Mouse (Mus musculus) forebrain, embryonic 12.5 days (tissue): Measurements from ENCODE around the gene Col4a3bp. TPM values are rescaled to one million over a fixed set of nuclear protein-coding genes. Genes with fewer than 3 reads are reported as not detected.

Experiments used
- ATAC-seq: fragments of 200-750 bp; cut with Nextera tagmentation; 2 replicates; pipeline ENCODE4 v1.8.0; 2017; ENCODE audit warnings: moderate TSS enrichment; ENCODE audit not compliant: low FRiP score
- H3K27ac ChIP-seq: fragments of 300-500 bp; sonication (generic); 2 replicates; pipeline ENCODE4 v1.5.1; 2016; ENCODE audit warnings: mild to moderate bottlenecking
- H3K27me3 ChIP-seq: fragments of 300-500 bp; sonication (generic); 2 replicates; pipeline ENCODE4 v1.6.1; 2016; ENCODE audit warnings: mild to moderate bottlenecking
- H3K36me3 ChIP-seq: fragments of 300-500 bp; sonication (generic); replicated peaks from 2 replicates; pipeline ENCODE4 v1.6.1; 2016; ENCODE audit warnings: mild to moderate bottlenecking
- H3K4me1 ChIP-seq: fragments of 300-500 bp; sonication (generic); 2 replicates; pipeline ENCODE4 v1.6.1; 2016
- H3K4me2 ChIP-seq: fragments of 300-500 bp; sonication (generic); 2 replicates; pipeline ENCODE4 v1.6.1; 2016; ENCODE audit warnings: mild to moderate bottlenecking, moderate library complexity
- H3K4me3 ChIP-seq: fragments of 300-500 bp; sonication (generic); replicated peaks from 2 replicates; pipeline ENCODE4 v1.5.1; 2016; ENCODE audit warnings: mild to moderate bottlenecking
- H3K9ac ChIP-seq: fragments of 300-500 bp; sonication (generic); 2 replicates; pipeline ENCODE4 v1.6.1; 2016; ENCODE audit warnings: mild to moderate bottlenecking
- H3K9me3 ChIP-seq: fragments of 300-500 bp; sonication (generic); 2 replicates; pipeline ENCODE4 v1.6.1; 2016
- WGBS: fragments of 180-500 bp; shearing (Covaris S2); methylation state at CpG from one replicate; pipeline ENCODE4 v1.1.7; 2016; 5-methylcytosine and 5-hydroxymethylcytosine counted together
- polyA plus RNA-seq: library from polyadenylated mRNA; unstranded; fragments of >200 nt; fragmentation: Nextera tagmentation; extraction: Ambion mirVana; gene quantifications from 2 replicates; pipeline ENCODE4 v1.2.1, GENCODE M21; 2016

Col4a3bp gene
- polyA plus RNA-seq = 7.7 and 10.8 TPM in 2 replicates

GRCm38 (mm10) chr13:96542081-96542889 is at the start of gene Col4a3bp, which contains the start of gene Polk:
Gene Col4a3bp (plus strand): TSS chr13:96542618.
Gene Polk (minus strand): TSS chr13:96542579.
- H3K36me3 ChIP-seq = no peaks in the 10 kb centered on the region
- H3K9me3 ChIP-seq = no peaks in the 10 kb centered on the region
- H3K27ac ChIP-seq = peak within 1 kb of the TSS; percentile 93
- ATAC-seq = peak; percentile 99
- peak within 1 kb of the TSS; percentile 84 for H3K4me2 ChIP-seq
- H3K9ac ChIP-seq = peak within 1 kb of the TSS; percentile 97
- no peaks in the 10 kb centered on the region for H3K27me3 ChIP-seq
- under 1% methylated on average over 47 of the region's 50 CpGs for whole genome bisulfite sequencing
- H3K4me1 ChIP-seq = peaks cover 14% of the 10 kb centered on the region
- H3K4me3 ChIP-seq = peak within 1 kb of the TSS; percentile 83

DNA sequence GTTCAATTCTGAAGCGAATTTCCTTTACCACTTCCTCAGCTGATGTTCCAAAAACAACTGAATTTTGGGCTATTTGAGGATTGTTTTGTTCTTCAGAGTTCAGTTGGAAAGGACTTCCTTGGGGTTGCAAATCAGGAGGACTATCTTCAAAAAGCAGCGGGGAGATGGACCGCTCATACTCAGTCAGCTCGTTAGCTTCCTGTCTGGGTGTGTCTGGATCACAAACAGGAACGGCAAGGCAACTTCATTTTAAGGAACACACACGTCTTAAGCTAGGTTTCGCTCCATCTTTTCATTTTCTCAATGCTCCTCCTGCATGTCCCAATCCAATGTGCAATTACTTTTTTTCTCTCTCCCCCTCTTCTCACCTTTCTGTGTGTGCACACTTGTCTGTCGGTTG is 45.8 kb upstream of the Col4a3bp start:
- H3K36me3 ChIP-seq = no peaks in the 10 kb centered on the region
- no peaks in the 10 kb centered on the region for H3K27me3 ChIP-seq
- no peak overlapping the region for H3K27ac ChIP-seq
- no peak overlapping the region for H3K4me2 ChIP-seq
- H3K9me3 ChIP-seq = no peaks in the 10 kb centered on the region
- H3K4me1 ChIP-seq = no peaks in the 10 kb centered on the region
- H3K9ac ChIP-seq = no peak overlapping the region
- no peak overlapping the region for H3K4me3 ChIP-seq
- ATAC-seq = no peak
- WGBS = 85% methylated on average over 8 of the region's 8 CpGs

GRCm38 (mm10) chr13:96499891-96500290 is 42.5 kb upstream of the Col4a3bp start:
- Histone ChIP-seq H3K4me1 (no peaks in the 10 kb centered on the region), H3K36me3 (no peaks in the 10 kb centered on the region), H3K4me3 (no peak overlapping the region), H3K27ac (no peak overlapping the region), H3K27me3 (no peaks in the 10 kb centered on the region), H3K9ac (no peak overlapping the region), H3K9me3 (no peaks in the 10 kb centered on the region), H3K4me2 (no peak overlapping the region)
- 82% methylated on average over 2 of the region's 2 CpGs for WGBS
- ATAC-seq = no peak

DNA sequence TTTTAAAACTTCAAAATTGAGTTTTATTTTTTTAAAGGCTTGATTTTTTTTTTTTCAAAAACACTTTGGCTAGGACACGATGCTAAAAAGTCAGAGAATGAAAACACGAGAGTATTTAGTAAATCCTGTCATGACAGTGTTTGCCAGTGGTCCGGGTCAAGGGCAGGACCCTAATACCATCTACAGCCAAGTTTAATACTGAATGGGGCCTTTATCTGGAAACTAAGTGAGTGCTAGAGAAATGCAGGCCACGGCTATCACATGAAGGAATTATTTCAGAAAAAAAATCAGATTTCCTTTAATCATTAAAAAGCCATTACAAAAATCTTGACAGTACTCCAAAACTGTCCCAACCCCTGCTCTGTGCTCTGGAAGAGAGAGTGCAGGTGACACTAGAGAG is 36.8 kb upstream of the Col4a3bp start:
- 89% methylated on average over 4 of the region's 4 CpGs for WGBS
- H3K9ac ChIP-seq = no peak overlapping the region
- H3K27me3 ChIP-seq = no peaks in the 10 kb centered on the region
- no peak overlapping the region for H3K4me3 ChIP-seq
- H3K4me2 ChIP-seq = no peak overlapping the region
- no peaks in the 10 kb centered on the region for H3K36me3 ChIP-seq
- H3K27ac ChIP-seq = no peak overlapping the region
- no peaks in the 10 kb centered on the region for H3K9me3 ChIP-seq
- ATAC-seq = no peak
- H3K4me1 ChIP-seq = no peaks in the 10 kb centered on the region

DNA sequence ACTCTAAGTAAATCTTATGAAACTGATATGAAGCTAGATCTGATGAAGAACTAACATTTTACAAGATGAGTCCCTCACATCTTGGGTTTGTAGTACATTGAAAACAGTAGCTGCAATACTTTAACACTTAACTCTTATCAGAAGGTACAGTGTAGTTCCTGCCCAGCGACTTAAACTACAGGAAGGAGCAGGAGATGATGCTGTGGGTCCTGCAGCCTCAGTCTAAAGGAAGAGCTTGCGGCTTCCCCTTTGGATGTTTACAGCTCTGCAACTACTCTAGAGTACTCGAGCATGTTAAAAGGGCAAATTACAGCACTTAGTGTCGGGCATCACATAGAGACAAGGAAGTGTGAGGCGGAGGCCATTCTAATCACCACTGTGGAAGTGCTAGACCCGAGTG is 36.1 kb upstream of the Col4a3bp start:
- Histone ChIP-seq H3K9ac (no peak overlapping the region), H3K36me3 (no peaks in the 10 kb centered on the region), H3K4me2 (no peak overlapping the region), H3K9me3 (no peaks in the 10 kb centered on the region), H3K4me1 (no peaks in the 10 kb centered on the region), H3K27me3 (no peaks in the 10 kb centered on the region), H3K27ac (no peak overlapping the region), H3K4me3 (no peak overlapping the region)
- no peak for ATAC-seq
- 82% methylated on average over 6 of the region's 6 CpGs for WGBS

- Histone ChIP-seq H3K4me2 (no peak overlapping the region), H3K4me1 (no peaks in the 10 kb centered on the region), H3K9me3 (no peaks in the 10 kb centered on the region), H3K36me3 (no peaks in the 10 kb centered on the region), H3K9ac (no peak overlapping the region), H3K4me3 (no peak overlapping the region), H3K27me3 (no peaks in the 10 kb centered on the region), H3K27ac (no peak overlapping the region)
- WGBS = 96% methylated on average over 4 of the region's 4 CpGs
- ATAC-seq = no peak
Observed at GRCm38 (mm10) chr13:96507541-96507940, 34.9 kb upstream of the Col4a3bp start.

DNA sequence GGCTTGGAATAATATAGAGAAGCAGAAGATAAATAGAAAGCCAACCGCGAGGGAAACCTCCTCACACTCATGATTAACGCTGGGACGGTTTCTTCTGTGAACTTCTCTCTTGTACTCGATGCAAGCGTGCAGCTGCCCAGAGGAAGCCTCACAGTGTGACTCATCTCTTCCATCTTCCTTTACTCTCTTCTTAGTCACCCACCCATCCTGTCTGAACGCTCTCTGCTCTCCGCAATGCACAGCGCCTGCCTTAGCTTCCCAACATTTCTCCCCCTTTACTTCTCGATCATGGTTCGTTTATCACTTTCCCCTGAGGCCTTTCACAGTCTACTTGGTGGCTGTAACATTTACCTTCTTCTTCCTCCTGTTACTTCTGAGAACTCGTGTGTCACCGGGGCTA is 31.8 kb upstream of the Col4a3bp start:
- Histone ChIP-seq H3K9ac (no peak overlapping the region), H3K9me3 (no peaks in the 10 kb centered on the region), H3K4me2 (no peak overlapping the region), H3K4me1 (no peaks in the 10 kb centered on the region), H3K36me3 (no peaks in the 10 kb centered on the region), H3K27me3 (no peaks in the 10 kb centered on the region), H3K27ac (no peak overlapping the region), H3K4me3 (no peak overlapping the region)
- WGBS = 90% methylated on average over 13 of the region's 13 CpGs
- no peak for ATAC-seq

- ATAC-seq = no peak
- H3K4me1 ChIP-seq = no peaks in the 10 kb centered on the region
- H3K9me3 ChIP-seq = no peaks in the 10 kb centered on the region
- no peak overlapping the region for H3K4me3 ChIP-seq
- H3K9ac ChIP-seq = no peak overlapping the region
- H3K4me2 ChIP-seq = no peak overlapping the region
- no peak overlapping the region for H3K27ac ChIP-seq
- 89% methylated on average over 1 of the region's 1 CpGs for WGBS
- no peaks in the 10 kb centered on the region for H3K27me3 ChIP-seq
- H3K36me3 ChIP-seq = no peaks in the 10 kb centered on the region
Observed at GRCm38 (mm10) chr13:96511262-96511661, 31.2 kb upstream of the Col4a3bp start.

GRCm38 (mm10) chr13:96511893-96512292 is 30.5 kb upstream of the Col4a3bp start:
- WGBS = 74% methylated on average over 5 of the region's 5 CpGs

DNA sequence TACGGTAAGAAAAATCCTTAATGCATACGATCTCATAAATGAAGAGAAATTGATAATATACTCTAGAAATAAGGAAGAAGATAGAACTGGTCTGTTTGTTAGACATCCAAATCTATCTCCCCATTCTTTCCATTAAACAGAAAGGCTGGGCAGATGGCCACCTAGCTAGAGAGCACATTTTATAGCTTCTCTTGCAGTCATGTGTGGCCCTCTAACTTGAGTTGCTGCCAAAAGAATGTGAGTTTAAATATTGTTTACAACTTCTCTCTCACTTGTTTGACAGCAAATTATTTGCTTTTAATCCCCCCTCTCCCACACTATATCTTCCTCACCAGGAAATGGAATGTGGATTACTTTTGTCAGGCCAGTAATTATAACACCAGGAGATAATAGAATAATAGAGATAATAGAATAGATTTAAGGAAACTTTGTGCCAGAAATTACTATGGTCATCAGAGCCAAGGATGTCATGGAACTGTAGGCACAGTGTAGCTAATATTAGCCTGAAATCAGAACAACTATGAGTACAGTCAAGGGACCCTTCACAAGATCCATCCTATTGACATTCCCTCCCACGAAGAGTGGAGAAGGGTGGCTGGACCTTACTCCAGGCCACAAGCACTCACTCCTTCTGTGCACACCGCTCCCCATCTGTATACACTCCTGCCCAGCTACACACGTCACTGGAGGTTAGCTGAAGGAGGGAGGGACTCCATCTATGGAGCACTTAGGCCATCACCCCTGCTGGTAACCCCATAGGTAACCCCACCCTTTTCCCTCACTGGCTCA is 28.1 kb upstream of the Col4a3bp start:
- WGBS = 88% methylated on average over 5 of the region's 5 CpGs
- no peaks in the 10 kb centered on the region for H3K9me3 ChIP-seq
- no peak for ATAC-seq

More at GRCm38 (mm10) chr13:96511893-96512292, 30.5 kb upstream of the Col4a3bp start:
- Histone ChIP-seq H3K27me3 (no peaks in the 10 kb centered on the region), H3K4me3 (no peak overlapping the region), H3K4me2 (no peak overlapping the region), H3K36me3 (no peaks in the 10 kb centered on the region), H3K27ac (no peak overlapping the region), H3K4me1 (no peaks in the 10 kb centered on the region), H3K9me3 (no peaks in the 10 kb centered on the region), H3K9ac (no peak overlapping the region)
- ATAC-seq = no peak

DNA sequence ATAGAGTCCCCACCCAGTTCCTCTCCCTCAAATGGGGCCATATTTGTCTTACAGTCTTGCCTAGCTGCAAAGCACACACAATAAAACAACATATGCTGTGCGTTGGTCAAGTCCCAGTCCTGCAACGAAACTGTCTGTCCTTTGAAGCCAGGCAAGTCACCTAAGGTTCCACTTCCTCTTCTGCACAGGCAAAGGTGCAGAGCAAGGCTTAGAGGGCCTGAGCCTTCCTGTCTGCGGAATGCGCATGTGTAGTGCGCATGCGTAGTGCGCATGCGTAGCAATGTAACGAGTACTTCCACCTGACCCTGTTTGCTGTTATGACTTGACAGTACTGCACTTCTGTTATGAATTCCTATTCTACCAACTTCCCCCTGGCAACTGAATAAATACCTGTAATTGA is 26.2 kb upstream of the Col4a3bp start:
- Histone ChIP-seq H3K9me3 (no peaks in the 10 kb centered on the region), H3K27me3 (no peaks in the 10 kb centered on the region), H3K4me1 (no peaks in the 10 kb centered on the region), H3K9ac (no peak overlapping the region), H3K36me3 (no peaks in the 10 kb centered on the region; the same call in 1 of the 2 replicates), H3K27ac (no peak overlapping the region), H3K4me2 (no peak overlapping the region), H3K4me3 (no peak overlapping the region)
- 96% methylated on average over 9 of the region's 9 CpGs for WGBS
- ATAC-seq = no peak

More for the DNA sequence above, 28.1 kb upstream of the Col4a3bp start:
- Histone ChIP-seq H3K27ac (no peak overlapping the region), H3K4me1 (no peaks in the 10 kb centered on the region), H3K4me2 (no peak overlapping the region), H3K27me3 (no peaks in the 10 kb centered on the region), H3K4me3 (no peak overlapping the region), H3K9ac (no peak overlapping the region), H3K36me3 (no peaks in the 10 kb centered on the region)

GRCm38 (mm10) chr13:96517335-96517734 is 25.1 kb upstream of the Col4a3bp start:
- no peaks in the 10 kb centered on the region; the same call in 1 of the 2 replicates for H3K36me3 ChIP-seq
- no peak overlapping the region for H3K4me3 ChIP-seq
- no peak overlapping the region for H3K9ac ChIP-seq
- no peak for ATAC-seq
- H3K27me3 ChIP-seq = no peaks in the 10 kb centered on the region
- H3K4me2 ChIP-seq = no peak overlapping the region
- no peaks in the 10 kb centered on the region for H3K9me3 ChIP-seq
- H3K27ac ChIP-seq = no peak overlapping the region
- no peaks in the 10 kb centered on the region for H3K4me1 ChIP-seq
- 96% methylated on average over 2 of the region's 2 CpGs for WGBS
